Mouse (Mus musculus) thymus, postnatal 10 days (tissue): ENCODE measurements at regions not wholly inside any gene's neighbourhood (a gene's known extent, or its start where the extent isn't known, plus 50 kb on each side); places are given as distances from the start of the nearest gene placed in this dataset.

ENCODE experiments used
- DNase-seq, 2 experiments: peaks; one replicate each; pipeline ENCODE4 v3.0.0; 2021; ENCODE audit warnings: low spot score in 2 of 2

DNA sequence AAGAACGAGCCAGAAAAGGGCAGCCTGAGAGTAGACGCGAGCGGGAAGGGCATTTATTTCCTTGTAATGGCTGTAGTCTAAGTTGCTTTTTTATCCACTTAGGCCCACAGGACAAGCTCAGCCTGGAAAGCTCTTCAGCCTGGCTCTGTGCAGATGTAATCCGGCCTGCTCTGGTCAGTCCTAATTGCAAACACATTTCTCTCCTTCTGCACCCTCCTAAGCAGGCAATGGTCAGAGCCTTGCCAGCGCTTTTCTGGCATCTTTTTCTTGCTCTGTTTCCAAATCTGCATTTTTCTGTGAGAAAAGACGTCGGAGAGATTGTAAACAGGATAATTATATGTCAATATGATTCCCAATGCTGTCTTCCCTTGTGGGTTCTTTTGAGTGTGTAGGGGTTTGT lies 224.3 kb upstream of the Tank start:
- no peak for DNase-seq

DNA sequence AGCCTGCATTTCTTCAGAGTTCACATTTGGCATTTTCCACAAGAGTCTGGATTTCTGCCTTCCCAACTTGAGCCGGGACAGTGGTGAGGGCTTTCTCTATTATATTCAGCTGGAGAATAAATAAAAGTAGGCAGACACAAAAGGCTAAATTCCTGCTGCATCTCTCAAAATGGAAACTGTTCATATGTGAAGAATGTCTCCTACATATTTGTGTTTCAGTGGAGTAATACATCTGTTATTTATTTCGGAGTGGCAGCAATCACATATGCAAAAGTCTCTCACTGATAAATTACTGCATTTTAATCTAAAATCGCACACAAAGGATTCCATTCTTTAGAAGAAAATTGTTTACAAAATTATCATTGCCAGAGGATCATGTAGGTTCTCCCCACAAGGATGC lies 230.9 kb upstream of the Tank start:
- DNase-seq: no peak

DNA sequence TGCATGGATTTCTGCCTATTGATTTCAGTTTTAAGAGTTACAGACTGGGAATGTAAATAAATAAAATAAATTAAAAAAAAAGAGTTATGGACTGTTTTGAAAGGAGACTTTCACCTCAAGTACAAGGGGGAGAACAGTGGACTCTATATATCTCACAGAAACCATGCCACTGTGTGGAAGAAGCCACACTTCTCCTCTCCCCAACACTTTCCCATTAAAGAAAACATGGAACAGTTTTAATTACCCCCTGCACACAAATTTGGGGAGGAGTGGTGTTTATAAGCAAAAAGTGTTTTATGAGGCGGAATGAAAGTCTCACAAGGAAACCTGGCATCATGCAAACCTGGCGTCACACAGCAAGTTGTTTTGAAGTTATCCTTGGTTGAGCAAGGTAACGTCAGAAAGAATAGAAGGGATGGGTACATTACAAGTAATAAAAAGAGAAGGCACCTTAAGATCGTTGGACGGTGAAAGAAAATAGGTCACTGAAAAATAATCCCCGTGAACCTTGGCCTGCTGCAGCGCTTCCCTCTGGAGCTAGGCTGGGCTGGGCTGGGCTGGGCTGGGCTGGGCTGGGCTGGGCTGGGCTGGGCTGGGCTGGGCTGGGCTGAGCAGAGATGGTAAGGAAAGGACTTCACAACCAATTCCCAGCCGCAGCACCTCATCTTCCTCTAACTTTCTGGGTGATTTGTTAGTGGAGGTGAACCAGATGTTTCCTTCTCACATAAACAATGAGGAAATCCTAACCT lies 232.2 kb upstream of the Tank start:
- no peak for DNase-seq

DNA sequence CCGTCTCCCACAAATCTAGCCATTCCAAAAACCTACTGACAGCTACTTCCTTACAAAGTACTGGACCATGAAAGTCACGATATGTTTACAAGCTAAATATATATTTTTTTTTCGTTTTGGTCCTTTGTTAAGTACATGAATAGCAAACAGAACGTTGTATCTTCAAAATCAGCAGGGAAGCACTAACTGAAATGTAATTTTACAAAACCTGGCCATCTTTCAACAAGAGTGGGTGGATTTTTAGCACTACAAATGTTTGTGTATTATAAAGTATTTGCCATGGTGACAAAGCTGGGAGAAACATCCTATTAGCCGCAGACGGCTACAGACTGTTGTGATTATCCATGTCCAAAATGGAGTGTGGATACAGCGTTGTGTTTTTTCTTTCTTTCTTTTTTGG lies 233.1 kb upstream of the Tank start:
- no peak for DNase-seq

DNA sequence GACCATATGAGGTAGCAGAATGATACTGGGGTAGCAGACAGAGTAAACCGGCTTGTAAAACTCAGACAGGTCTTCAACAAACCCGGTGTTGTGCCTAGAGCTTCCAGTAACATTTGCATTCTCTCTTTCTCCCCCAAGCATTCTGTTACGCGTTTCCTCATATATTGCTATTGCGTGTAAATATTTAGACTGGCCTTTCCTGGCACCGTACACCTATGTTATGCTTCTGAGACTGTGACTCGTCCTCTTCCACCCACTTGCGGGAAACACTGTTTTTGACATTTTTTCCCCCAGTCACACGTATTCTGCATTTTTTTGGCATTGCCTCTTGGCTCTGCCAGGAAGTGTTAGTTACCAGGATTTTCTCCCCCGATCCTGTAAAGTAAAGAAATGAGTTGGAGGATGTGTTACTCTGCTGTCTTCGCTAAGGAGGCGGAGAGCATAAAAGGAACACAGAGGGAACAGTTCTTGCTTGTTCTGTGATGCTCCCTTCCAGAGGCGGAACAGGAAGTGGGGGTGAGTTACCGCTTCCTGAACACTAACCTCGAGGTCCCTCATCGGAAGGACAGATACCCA lies 233.7 kb upstream of the Tank start:
- no peak for DNase-seq

DNA sequence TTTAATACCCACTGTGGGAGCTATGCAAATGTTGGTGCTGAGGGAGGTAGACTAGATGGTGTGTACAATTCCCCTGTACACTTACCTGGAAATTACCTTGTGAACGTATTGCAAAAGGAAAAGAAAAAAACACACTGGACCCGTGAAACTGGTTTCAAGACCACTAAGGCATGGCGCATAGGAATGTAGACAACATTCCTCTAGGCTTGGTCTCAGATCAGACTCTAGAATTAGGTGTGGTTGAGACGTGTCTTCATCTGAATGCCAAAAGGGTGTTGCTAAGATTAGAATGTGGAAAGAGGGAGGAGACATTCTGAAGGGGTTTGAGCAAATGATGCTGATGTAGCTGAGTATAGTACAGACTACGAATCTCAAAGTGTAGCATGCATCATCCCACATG lies 237.1 kb upstream of the Tank start:
- DNase-seq: no peak

DNA sequence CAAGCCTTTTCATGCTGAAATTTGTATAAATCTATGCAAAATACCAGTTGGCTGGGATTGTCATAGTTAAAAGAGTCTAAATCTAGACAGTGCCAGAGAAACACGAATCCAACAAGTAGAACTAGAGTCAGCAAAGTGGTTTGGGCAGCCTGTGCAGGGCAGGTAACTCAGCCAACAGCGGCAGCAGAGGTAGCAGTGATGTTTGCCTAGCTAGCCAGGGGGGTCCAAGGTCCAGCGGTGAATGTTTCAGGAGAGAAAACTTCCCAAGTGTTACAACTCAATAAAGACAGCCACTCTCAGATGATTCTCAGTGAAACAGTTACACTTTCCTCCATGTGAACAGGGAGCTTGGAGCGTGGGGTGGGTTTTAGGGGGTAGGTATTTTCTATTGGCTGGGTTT lies 259.2 kb upstream of the Tank start:
- no peak for DNase-seq

DNA sequence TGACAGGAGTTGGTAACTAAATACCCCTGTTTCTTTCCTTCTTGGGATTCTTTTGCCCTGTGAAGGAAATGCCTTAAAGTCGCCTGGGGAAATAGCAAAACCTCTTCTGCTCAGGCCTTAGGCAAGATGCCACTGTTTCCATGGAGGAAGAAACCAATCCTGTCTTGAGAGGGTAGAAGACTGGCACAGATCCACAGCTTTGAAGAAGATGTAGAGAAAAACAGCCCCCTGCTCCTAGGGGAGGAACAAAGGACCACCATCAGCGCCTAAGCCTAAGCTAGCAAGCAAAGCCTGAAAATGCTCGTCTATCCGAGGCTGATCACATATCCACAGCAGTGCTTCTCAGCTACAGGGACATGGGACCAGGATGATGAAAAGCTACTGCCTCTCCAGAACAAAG lies 268.0 kb upstream of the Tank start:
- no peak for DNase-seq

DNA sequence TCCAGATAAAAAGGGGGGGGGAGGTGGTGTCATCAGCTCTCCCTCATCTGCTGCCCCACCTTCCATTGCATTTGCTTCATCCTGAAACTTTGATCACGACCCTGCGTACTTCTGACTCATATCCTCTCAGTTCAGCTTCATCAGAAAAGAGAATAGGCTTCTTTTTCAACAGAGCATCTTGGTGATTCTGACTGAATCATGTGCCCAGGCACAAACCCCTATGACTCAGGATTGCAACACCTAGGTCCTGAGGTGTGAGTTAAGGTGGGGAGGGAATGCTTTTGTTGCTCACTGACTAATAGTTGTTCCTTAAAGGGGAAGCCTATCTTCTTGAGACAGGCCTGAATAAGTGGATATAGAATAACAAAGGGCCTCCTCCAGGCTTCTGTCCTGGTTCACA lies 269.2 kb upstream of the Tank start:
- DNase-seq: no peak

DNA sequence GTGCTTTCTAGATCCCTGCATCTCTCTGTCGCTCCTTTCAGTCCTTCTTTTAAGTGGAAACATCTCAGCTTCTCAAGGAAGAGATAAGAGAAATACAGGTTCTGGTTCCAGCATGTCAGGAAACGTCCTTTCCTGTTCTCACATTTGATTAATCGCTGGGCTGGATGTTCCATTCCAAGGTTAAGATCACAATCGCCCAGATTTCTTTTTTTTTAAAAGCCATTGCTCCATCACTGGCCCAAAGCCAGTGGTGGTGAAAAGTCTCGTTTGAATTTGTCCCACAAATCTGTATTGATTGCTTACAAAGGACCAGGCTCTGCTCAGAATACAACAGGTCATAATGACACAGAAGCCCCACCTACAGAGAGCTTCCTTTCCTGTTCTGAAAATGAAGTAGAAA lies 281.2 kb upstream of the Tank start:
- DNase-seq: no peak

DNA sequence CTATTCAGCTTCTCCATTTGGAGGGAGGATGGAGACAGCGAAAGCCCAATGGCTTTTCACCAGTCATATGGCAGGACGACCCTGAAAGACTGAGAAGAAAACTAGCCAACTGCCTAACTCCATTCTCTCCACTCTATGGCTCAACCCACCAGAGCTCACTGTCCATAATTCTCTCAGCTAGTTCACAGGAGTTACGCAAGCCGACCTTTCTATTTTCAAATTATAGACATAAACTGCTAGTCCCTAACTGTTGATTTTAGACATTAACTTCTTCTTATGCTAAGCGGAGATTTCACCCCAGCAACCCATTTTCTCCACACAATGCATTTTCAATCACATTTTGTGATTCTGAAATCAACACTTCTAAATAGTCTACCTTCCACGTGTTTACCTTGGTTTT lies 281.8 kb upstream of the Tank start:
- DNase-seq: no peak

DNA sequence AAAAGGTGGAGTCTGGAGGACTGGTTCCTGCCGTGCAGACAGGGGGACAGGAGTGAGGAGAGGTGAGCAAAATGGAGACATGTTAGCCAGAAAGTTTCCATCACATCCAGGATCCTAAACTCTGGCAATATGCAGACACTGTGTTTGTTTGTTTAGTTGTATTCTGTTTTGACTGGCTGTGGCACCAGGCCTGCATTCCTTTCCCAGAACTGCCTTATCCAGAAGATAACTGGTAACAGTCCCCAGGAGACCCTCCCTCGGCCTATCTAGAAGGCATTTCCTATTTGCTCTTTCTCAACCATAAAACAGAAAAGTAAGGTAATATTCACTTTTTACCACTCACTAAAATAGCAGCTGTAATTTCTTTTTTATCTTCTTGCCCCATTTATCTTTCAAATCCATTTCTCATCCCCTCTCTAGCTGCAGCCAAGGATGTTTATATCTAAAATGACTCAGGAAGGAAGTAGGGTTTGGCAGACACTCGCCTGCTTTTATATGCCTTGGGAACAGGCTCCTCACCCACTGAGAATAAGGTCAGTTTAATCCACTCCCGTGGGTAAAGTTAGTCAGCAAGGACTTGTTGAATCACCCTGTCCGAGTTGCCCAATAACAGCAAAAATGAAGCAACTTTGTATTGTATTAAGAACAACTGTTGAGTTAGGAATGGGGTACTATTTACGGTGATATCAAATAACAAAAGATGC lies 283.0 kb upstream of the Tank start:
- DNase-seq: no peak

DNA sequence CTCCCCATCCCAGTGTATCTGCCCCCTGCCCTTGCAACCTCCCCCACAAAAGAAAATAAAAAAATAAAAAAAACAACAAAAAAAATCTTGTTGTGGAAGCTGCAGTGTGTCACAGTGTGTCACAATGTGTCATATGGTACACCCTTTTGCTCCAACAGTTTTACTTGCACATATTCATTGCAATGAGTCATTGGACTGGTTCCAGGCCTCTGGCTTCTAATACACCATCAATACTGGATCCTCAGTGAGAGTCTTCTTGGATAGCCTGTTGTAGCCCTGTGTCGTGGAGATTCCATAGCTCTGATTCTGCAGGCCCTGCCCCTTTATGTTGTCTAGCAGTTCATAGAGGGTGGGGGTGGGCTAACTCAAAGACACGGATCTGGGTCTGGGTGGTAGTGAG lies 290.1 kb upstream of the Tank start:
- DNase-seq: no peak

DNA sequence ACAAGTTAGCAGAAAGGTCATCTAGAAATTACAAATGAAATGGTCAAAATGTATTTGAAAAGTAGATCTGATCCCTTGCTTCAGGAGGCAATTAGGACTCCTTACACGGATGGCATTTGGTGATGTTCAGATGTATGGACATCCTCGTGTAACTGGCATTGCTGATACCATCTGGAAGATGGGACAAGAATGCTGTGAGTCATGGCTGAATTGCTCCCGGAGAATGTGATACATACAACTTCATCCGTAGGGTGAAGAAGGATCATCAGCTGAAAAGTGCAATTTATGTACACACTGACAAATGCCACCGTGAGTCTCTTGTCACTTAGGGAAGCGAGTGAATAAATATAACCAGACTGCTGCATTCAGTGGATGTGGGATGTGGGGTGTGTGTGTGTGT lies 293.7 kb upstream of the Tank start:
- DNase-seq: no peak

DNA sequence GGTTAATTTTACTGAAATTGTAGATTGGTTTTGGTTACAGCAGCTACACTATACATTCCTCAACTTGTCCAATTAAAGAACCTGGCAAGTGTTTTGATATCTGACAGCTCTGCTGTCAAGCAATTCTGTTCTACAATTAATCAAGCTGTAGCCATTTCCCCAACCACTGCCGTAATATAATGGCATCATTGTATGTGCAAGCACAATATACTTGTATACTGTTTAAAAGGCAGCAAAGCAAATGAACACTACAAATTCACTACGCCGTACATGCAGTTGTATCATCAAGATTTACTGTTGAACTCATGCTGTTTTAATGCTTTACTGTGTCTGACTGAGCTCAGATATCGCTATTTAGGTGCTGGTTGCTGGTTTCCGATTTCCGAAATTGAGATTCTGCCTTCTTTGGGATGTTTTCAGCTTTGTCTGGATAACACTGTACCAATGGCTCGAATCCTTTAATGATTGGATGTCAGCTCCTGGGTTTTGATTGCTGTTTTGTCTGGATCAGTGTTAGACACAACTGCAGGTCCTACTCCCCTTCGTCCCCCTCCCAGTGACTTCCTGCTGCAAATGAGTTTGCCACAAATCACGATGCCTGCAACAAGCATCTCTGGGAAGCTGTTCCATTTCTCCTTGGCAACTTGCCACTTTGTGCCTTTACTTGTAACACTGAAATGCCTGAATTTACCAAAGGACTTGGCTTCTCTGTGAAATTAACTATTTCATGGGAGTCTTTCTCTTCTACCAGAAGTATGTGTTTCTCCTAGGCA lies 294.4 kb upstream of the Tank start:
- DNase-seq: no peak

DNA sequence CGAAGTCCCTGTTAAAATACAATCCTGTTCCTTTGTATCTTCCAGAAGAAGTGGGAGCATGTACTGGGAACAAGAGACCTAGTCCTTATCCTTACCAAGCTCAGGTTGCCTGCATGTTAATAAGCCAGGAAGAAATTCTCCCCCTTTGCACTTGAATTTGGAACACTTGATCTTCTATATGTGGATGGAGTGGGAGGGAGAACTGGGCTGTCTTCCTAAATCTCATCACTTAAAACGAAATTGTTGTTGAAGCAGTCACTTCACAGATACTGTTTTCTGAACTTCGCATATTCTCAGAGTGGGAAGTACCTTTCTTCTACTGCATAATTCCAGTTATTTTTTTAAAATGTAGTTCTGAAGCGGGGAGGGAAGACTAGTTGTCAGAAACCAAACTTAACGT lies 305.7 kb upstream of the Tank start:
- DNase-seq: no peak

DNA sequence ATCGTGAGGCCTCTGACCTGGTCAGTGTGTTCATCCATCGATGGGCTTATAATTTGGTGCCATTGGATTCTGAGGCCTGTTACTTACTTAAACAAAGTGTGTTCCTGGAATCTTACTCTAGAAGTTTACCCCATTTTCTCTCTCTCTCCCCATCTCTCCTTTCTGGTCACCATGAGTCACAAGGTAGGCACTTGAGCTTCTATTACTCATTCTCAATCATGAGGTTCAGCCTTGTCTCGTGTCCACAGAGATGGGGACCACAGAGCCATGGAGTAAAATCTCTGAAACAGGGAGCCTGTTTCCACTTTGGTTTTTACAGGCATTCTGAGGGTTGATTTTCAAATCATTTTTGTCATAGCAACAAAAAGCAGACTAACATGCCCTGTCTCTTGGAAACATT lies 304.7 kb upstream of the Rbms1 start:
- no peak for DNase-seq

DNA sequence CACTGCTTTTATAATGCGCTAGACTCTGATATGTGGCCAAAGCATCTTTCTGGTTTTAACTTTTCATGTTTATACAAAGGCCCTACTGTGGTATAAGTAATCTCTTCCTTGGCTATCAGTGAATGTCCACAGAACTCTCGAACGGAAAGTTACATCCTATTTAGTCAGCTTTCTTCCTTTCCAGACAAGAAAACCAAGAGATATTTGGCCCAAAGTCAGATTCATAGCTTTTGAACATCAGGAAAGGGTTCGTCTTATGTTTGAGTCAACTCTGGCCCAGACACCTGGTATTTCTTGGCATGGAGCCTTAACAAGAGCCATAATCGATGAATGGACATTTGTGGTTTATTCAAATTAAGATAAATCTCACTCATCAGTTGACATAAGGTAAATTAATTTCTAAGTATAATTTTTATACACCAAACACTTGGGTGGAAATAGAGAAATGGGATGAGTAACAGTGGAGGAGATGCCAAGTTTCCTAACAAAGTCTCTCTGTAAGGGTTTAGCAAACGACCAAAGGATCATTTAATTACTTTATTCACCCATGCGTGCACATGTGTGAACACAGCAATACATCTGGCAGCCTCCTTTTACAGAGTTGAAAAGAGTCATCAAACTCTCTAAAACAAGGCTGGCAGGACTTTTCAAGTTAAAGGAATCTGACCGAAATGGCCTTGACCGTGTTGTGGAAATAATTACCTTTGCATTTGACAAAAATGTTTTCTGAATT lies 287.2 kb upstream of the Rbms1 start:
- no peak for DNase-seq

DNA sequence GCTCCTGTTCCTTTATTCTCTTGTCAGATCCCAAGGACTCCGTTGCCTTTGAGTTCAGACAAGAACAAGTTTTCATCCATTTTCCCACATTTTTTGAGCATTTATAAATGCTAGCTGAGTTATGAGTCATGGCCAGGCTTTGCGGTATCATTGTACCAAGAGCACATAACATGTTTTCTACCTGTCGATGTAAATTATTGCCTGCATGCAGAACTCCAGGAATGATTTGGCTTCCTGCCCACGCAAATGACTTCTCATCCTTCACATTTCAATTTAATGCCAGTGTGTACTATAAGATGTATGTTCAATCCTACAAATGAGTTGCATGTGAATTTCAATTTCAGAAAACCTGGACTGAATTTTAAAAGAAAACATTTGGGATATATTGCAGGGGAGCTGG lies 285.0 kb upstream of the Rbms1 start:
- DNase-seq: no peak

DNA sequence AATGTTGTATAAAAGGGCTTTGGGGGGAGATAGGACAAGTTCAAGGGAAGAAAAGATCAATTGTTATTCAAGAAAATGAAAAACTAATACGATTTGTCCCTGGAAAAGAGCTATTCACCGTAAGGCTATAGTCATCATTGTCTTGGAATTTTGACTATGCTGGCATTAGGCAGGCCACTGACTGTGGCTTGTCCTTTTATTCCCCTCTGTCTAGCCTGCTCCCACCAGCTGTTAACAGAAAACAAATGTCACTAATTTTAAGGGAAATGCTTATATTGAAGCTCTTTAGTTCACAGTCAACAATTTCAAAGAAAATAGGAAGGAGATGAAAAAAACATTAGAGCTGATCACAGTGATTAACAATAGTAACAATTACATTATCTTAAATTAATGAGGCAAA lies 284.3 kb upstream of the Rbms1 start:
- DNase-seq: no peak

DNA sequence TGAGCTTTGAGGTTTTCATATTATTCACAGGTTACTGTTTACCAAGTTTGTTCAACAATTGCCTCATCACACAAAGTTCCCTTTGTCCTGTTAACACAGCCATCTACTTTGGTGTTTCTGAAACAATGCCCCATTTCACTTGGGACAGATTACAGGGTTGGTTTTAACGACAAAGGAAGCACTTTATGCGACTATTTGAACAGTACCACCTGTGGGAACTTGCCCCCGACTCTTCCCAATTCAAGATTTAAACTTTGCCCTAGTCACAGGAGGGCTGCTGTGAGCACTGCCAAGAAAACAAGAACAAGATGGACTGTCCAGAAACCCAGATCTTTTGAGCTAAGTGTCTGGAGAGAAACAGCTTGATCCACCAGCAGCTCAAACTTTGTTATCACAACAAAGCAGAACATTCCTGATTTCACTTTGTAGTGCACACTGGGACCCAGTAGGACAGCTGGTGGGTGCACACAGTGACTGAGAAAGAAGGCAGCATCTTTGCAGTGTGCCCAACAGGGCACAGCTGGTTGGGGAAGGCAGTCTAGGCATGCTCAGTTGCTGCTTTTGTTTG lies 283.8 kb upstream of the Rbms1 start:
- DNase-seq: no peak

DNA sequence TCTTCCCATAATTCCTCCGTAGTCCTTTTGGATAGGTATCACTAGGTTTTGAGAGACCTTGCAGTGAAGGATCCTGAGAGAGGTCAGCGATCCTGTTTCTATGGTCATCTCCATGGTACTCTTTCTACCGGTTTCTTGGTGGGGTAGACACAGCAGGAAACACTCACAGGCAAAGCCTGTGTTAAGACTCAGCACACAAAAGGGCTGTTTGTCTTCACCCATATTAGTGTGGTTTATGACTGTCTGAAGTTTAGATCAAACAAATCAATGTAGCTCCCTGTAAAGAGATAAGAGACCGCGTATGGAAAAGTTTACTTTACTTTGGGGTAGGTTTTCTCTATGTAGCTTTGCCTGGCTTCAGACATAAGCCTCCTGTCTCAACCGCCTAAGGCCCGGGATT lies 282.5 kb upstream of the Rbms1 start:
- DNase-seq: no peak
